Mouse (Mus musculus) ovary, adult 2 months (tissue): ENCODE results near the gene Tnfaip8l1. TPM values are rescaled to one million over a fixed set of nuclear protein-coding genes. Genes with fewer than 3 reads are reported as not detected.

Source experiments
- polyA plus RNA-seq: library from polyadenylated mRNA; depleted of rRNA; stranded (reverse); fragments of >200 nt; gene quantifications from 2 replicates; pipeline ENCODE4 v1.2.3, GENCODE M21; 2012; rRNA removed

Gene Tnfaip8l1
- 9.7 and 10.3 TPM in 2 replicates for polyA plus RNA-seq

DNA sequence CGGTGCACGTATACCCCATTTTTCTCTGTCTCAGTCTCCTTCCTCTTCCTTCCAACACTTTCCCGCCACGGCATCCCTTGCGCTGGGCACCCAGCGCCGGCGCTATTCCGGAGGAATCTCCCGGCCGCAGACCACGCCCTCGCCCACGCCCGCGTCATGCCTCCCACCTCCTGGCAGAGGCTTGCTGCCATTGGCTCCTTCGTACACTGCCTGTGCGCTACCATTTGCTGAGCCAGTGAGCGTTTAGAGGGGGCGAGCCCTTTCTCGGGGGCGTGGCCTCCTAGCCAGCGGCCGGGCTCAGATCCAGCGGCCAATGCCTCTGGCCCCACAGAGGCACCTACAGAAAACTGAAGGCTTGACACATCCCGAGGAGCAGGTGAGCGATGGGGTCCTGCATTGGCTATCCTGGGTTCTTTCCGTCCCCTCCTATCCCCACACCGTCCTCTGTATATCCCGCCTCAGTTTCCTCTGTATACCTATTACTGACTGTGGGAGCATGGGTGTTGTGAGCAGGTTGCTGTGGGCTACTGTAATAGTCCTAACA lies at the start of gene Tnfaip8l1:
TSS of gene Tnfaip8l1 (plus strand) at position 247 of the 544 bp plus-strand sequence.

DNA sequence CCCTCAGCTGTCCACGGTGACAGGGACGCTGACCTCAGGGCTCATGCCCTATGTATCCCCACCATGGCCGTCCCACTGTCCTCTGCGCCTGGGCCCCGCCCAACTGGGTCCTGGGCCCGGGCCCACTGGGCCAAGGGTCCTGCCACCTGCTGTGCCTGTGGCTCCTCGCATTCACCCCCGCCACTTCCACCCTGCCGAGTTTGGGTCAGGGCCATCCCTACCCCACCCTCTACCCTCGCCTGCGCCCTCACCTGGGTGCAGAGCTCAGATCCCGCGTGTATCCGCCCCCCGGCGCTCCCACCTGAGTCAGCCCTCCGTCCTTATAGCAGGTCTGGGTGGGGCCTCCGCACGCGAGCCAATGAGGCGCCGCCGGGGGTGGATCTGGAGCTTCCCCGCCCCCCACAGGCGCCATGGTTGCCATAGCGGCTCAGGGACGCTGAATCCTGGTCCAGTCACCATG lies 45.0 kb upstream of the Tnfaip8l1 start, which contains the start of gene Plin5:
TSS of gene Plin5 (minus strand) at position 346 of the 460 bp plus-strand sequence.

DNA sequence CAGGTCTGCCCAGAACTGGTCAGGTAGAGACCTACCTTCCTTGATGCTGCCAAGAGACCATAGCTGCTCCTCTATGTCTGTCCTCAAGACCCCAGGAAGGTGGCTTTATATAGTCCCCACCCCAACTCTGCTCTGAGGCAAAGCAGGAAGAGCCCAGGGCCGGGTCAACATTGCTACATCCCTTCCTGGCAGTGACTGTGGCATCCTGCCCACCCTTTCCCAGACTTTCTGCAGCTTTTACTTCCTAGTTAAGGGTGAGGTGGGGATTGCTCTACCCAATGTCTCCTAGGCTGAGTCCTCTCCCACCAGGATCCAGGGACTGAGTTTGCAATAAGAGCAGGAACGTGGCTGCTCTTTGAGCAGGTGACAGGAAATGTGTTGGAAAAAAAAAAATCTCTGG lies 40.5 kb upstream of the Tnfaip8l1 start, which contains the start of gene Lrg1:
TSS of gene Lrg1 (minus strand) at position 176 of the 400 bp plus-strand sequence.

DNA sequence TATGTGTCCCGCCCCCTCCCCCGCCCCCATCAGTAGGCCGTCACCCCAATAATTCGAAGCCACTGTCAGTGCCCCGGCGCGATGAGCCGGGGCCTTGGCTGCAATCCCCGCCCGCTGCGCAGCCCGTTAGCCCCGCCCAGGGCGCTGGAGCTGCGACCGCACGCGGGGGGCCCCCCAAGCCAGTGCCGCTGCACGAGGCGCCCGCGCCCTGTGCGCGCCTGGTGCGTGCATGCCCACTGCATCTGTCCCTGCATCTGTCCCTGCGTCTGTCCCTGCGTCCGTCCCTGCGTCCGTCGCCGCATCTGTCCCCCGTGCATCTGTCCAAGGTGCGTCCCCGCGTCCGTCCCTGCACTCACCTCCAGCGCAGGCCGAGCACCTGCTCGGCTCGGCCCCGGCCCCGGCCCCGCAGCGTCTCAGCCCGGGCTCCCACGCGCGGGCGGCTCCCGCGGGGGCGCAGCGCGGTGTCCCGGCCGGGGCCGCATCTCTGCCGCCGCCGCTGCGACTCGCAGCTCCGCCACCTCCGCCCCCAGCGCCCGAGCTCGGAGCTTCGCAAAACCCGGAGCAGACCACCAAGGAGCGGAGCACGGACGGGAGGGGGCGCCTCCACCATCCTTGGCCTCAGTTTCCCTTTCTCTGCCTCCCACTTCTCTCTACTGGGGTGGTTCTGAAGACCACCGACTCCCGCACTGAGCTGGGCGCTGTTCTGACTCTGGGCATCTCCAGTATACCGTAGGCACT lies 22.2 kb upstream of the Tnfaip8l1 start, which contains the start of gene Sema6b:
TSS of gene Sema6b (minus strand) at position 486 of the 738 bp plus-strand sequence.

DNA sequence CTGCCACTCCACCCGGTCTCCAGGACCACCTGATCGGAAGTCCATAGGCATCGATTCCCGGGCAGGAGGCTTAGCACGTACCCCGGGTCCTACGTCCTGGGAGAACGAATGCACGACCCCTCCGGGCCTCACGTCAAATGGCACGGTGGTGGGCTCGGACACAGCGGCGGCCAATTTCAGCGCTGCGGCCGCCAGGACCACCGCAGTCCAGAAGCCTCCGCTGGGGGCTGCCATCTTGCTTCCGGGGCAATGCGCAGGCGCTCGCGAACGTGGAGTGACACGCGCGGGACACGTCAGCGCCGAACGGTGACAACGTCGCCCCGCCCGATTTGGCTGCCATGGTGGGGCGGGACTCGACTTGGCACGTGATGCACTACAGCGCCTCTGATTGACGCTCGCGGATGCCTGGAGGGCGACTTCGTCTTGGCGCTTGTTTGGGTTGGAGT lies 21.4 kb downstream of the Tnfaip8l1 start, which contains the start of gene Mydgf:
TSS of gene Mydgf (minus strand) at position 263 of the 446 bp plus-strand sequence.

DNA sequence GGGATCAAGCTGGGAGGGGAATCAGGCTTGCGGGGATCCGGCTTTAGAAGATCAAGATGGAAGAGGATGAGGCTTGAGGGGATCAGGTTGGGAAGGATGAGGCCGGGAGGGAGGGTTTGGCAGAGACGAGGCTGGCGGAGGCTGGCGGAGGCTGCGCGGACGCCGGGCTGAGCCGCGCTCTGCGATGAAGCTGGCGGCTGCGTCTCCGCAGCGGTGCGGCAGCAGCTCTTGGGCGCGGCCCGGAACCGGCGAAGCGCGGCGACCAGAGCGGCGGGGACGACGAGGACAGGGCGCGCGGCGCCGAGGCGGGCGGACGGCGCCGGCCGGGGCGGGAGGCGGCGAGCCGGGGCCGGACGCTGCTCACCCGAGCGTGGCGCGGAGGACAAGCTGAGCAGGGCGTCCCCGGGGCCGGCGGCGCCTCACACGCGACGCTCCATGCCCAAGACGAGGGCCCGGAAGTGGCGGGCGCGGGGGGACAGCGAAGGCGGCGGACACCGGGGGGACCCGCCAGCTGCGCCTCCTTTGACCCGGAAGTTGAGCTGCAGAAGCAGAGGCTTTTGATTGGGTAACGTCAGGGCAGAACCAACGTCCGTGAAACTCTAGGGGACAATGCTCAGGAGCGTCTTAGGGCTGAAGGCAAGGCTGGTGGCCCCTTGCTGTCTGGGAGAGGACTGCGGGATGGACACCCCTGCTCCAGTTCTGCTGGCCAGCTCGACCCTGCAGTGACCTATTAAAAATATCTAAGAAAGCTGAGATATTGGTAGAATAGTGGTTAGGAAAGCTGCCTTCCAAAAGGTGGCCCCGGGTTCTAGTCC lies 56.3 kb downstream of the Tnfaip8l1 start, which contains the start of gene Dpp9:
TSS of gene Dpp9 (minus strand) at position 529 of the 815 bp plus-strand sequence.

Other genes starting within 250 kb of the Tnfaip8l1 start
- gene Zfp119b, start 213.0 kb upstream of the Tnfaip8l1 start, polyA plus RNA-seq = 0.09 and 0.15 TPM in 2 replicates
- 5.9 and 6.5 TPM in 2 replicates for gene Ebi3, start 209.8 kb upstream of the Tnfaip8l1 start, polyA plus RNA-seq
- 12.5 and 12.9 TPM in 2 replicates for gene Yju2, start 203.4 kb upstream of the Tnfaip8l1 start, polyA plus RNA-seq
- 5.9 and 7.1 TPM in 2 replicates for gene Shd, start 192.0 kb upstream of the Tnfaip8l1 start, polyA plus RNA-seq
- 4.5 and 4.8 TPM in 2 replicates for gene Fsd1, start 176.0 kb upstream of the Tnfaip8l1 start, polyA plus RNA-seq
- 19.2 and 21.4 TPM in 2 replicates for gene Stap2, start 156.9 kb upstream of the Tnfaip8l1 start, polyA plus RNA-seq
- gene Mpnd, start 156.8 kb upstream of the Tnfaip8l1 start, polyA plus RNA-seq = 270 and 333 TPM in 2 replicates
- 126 and 128 TPM in 2 replicates for gene Sh3gl1, start 125.8 kb upstream of the Tnfaip8l1 start, polyA plus RNA-seq
- gene Chaf1a, start 122.0 kb upstream of the Tnfaip8l1 start, polyA plus RNA-seq = 7.5 and 9.6 TPM in 2 replicates
- gene Ubxn6, start 87.4 kb upstream of the Tnfaip8l1 start, polyA plus RNA-seq = 58.5 and 83.0 TPM in 2 replicates
- gene Hdgfl2, start 82.8 kb upstream of the Tnfaip8l1 start, polyA plus RNA-seq = 52.3 and 75.6 TPM in 2 replicates
- 206 and 215 TPM in 2 replicates for gene Plin4, start 52.7 kb upstream of the Tnfaip8l1 start, polyA plus RNA-seq
- gene Plin5, start 44.9 kb upstream of the Tnfaip8l1 start, polyA plus RNA-seq = 19.0 and 42.0 TPM in 2 replicates
- gene Lrg1, start 40.5 kb upstream of the Tnfaip8l1 start, polyA plus RNA-seq = 76.6 and 100 TPM in 2 replicates
- 15.5 and 19.9 TPM in 2 replicates for gene Sema6b, start 22.1 kb upstream of the Tnfaip8l1 start, polyA plus RNA-seq
- 124 and 131 TPM in 2 replicates for gene Mydgf, start 21.4 kb downstream of the Tnfaip8l1 start, polyA plus RNA-seq
- 58.6 and 59.5 TPM in 2 replicates for gene Dpp9, start 56.4 kb downstream of the Tnfaip8l1 start, polyA plus RNA-seq
- gene Fem1a, start 94.3 kb downstream of the Tnfaip8l1 start, polyA plus RNA-seq = 39.9 and 52.7 TPM in 2 replicates
- gene Ticam1, start 114.3 kb downstream of the Tnfaip8l1 start, polyA plus RNA-seq = 29.8 and 32.7 TPM in 2 replicates
- gene Plin3, start 130.4 kb downstream of the Tnfaip8l1 start, polyA plus RNA-seq = 53.2 and 60.7 TPM in 2 replicates
- not detected in 2 replicates for gene Arrdc5, start 137.8 kb downstream of the Tnfaip8l1 start, polyA plus RNA-seq
- 30.6 and 42.8 TPM in 2 replicates for gene Uhrf1, start 140.8 kb downstream of the Tnfaip8l1 start, polyA plus RNA-seq
- gene Kdm4b, start 163.6 kb downstream of the Tnfaip8l1 start, polyA plus RNA-seq = 75.5 and 81.9 TPM in 2 replicates